9 mouse cellular contexts compared by ENCODE assay signal in the genomic region with DNA sequence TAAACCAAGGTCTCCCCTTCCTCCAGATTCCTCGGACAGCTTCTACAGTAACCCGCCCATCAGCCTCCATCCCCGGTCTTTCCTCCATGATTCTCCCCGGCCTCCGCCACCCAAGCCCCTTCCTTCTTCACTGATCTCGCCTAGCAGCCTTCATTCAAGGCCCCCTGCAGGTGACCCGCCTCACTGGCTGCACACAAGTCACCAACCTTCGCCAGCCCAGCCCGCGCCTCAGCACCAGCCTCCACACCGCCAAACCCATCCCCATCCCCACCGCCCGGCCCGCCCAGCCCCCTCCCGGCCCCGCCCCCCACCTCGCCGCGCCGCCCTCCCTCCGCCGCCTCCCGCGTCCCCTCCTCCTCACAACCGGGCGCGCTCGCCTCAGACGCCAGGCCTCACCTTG. TPM values are rescaled to one million over a fixed set of nuclear protein-coding genes. Genes with fewer than 3 reads are reported as not detected.
DNase-seq lines count a peak whose midpoint lies in the region; ATAC-seq and TF ChIP-seq lines count a peak whose summit lies in the region.
"Had no signal": no experiment of that assay in that cellular context is flagged by ENCODE, and none has a peak within 500 bp of the region (broad histone marks: within the 10 kb centered on the region; RNA-seq: fewer than 3 reads in every experiment).

No protein-coding gene starts in this region.

- H3K4me2 ChIP-seq in embryonic facial prominence, embryonic 15.5 days (replicated peaks) = peak overlapping the region; percentile 82
- H3K4me2 ChIP-seq in intestine, postnatal 0 days (replicated peaks; ENCODE audit: low read depth) = peak overlapping the region; percentile 68
- H3K4me2 ChIP-seq in lung, embryonic 15.5 days = peak overlapping the region; percentile 85

- peak overlapping the region; percentile 71 for H3K9ac ChIP-seq in embryonic facial prominence, embryonic 15.5 days
- H3K9ac ChIP-seq in intestine, postnatal 0 days (ENCODE audit: low read depth, low read length) = peak overlapping the region; percentile 78
- H3K9ac ChIP-seq in lung, embryonic 15.5 days = peak overlapping the region; percentile 64

- no peak overlapping the region for H3K27ac ChIP-seq in bone marrow macrophage, adult 2 months (ENCODE audit: insufficient read depth, low read depth, low read length)
- H3K27ac ChIP-seq in embryonic facial prominence, embryonic 15.5 days (replicated peaks) = peak overlapping the region; percentile 86
- H3K27ac ChIP-seq in intestine, postnatal 0 days (ENCODE audit: low read depth, low read length) = peak overlapping the region; percentile 86
- H3K27ac ChIP-seq in lung, embryonic 15.5 days = peak overlapping the region; percentile 77

- peak; percentile 24 for DNase-seq in ovary, postnatal 10 days (ENCODE audit: low spot score)
- no peak for DNase-seq in ovary, postnatal 36 days (ENCODE audit: low spot score)
- DNase-seq in retina, embryonic 14.5 days (ENCODE audit: low spot score) = peak; percentile 81
- DNase-seq in adrenal gland, adult 8-10 months = no peak

- peak overlapping the region; percentile 87 for H3K4me3 ChIP-seq in bone marrow macrophage, adult 2 months (ENCODE audit: insufficient read depth, low read length)
- H3K4me3 ChIP-seq in embryonic facial prominence, embryonic 15.5 days (replicated peaks) = peak overlapping the region; percentile 76
- peak overlapping the region; percentile 79 for H3K4me3 ChIP-seq in intestine, postnatal 0 days (ENCODE audit: low read depth, low read length)
- peak overlapping the region; percentile 57 for H3K4me3 ChIP-seq in lung, embryonic 15.5 days

- under 1% methylated on average over 17 of the region's 29 CpGs for WGBS in embryonic facial prominence, embryonic 15.5 days
- 2% methylated on average over 28 of the region's 29 CpGs for WGBS in intestine, postnatal 0 days
- 0% methylated on average over 22 of the region's 29 CpGs for WGBS in lung, embryonic 15.5 days

- H3K36me3 ChIP-seq in embryonic facial prominence, embryonic 15.5 days = peaks cover 23% of the 10 kb centered on the region
- peaks cover 9% of the 10 kb centered on the region for H3K36me3 ChIP-seq in intestine, postnatal 0 days (ENCODE audit: control insufficient read depth, insufficient read depth)
- H3K36me3 ChIP-seq in lung, embryonic 15.5 days = peaks cover 22% of the 10 kb centered on the region; the same call in 1 of the 2 replicates

- TF ChIP-seq POLR2A in bone marrow macrophage, adult 2 months (IDR thresholded peaks at IDR 0.05; ENCODE audit: borderline replicate concordance, low read depth, low read length) = no peak

- TF ChIP-seq CTCF in bone marrow macrophage, adult 2 months (IDR thresholded peaks at IDR 0.05; ENCODE audit: low read depth, low read length) = no peak
- peak; percentile 54 for TF ChIP-seq CTCF in intestine, postnatal 0 days (IDR thresholded peaks at IDR 0.05; ENCODE audit: low read depth)

- H3K9me3 ChIP-seq in embryonic facial prominence, embryonic 15.5 days (replicated peaks) = no peaks in the 10 kb centered on the region
- no peaks in the 10 kb centered on the region for H3K9me3 ChIP-seq in intestine, postnatal 0 days (ENCODE audit: control insufficient read depth)
- H3K9me3 ChIP-seq in lung, embryonic 15.5 days = no peaks in the 10 kb centered on the region

- peaks cover 17% of the 10 kb centered on the region for H3K4me1 ChIP-seq in bone marrow macrophage, adult 2 months (ENCODE audit: control insufficient read depth, insufficient read depth, low read length)
- H3K4me1 ChIP-seq in embryonic facial prominence, embryonic 15.5 days = peaks cover 31% of the 10 kb centered on the region
- peaks cover 11% of the 10 kb centered on the region; the same call in 1 of the 2 replicates for H3K4me1 ChIP-seq in intestine, postnatal 0 days (replicated peaks; ENCODE audit: control insufficient read depth, insufficient read depth, low read length)
- H3K4me1 ChIP-seq in lung, embryonic 15.5 days = peaks cover 19% of the 10 kb centered on the region

- ATAC-seq in embryonic facial prominence, embryonic 15.5 days (ENCODE audit: insufficient number of reproducible peaks, low FRiP score, low TSS enrichment, low read depth) = peak; percentile 80
- ATAC-seq in intestine, postnatal 0 days = peak; percentile 44
- peak; percentile 77 for ATAC-seq in lung, embryonic 15.5 days (ENCODE audit: borderline replicate concordance, extremely low read depth, low FRiP score, low TSS enrichment)

- H3K27me3 ChIP-seq in embryonic facial prominence, embryonic 15.5 days = no peaks in the 10 kb centered on the region
- H3K27me3 ChIP-seq in intestine, postnatal 0 days (replicated peaks; ENCODE audit: control insufficient read depth, insufficient read depth, low read length) = no peaks in the 10 kb centered on the region
- no peaks in the 10 kb centered on the region for H3K27me3 ChIP-seq in lung, embryonic 15.5 days

RNA-seq across cellular contexts. Expression of gene Dcaf15, which starts 0.3 kb away (rescaled TPM):
- polyA plus RNA-seq in bone marrow macrophage, adult 2 months (2012; ENCODE audit: insufficient read depth, insufficient read length, missing spikeins) = 17.2 and 23.7 TPM in 2 replicates
- polyA plus RNA-seq in embryonic facial prominence, embryonic 15.5 days (2015; fragmentation: Nextera tagmentation; extraction: Ambion mirVana) = 8.0 and 9.4 TPM in 2 replicates
- 8.6 and 10.4 TPM in 2 replicates for polyA plus RNA-seq in intestine, postnatal 0 days (2015; fragmentation: Nextera tagmentation; extraction: Ambion mirVana)
- 9.3 and 9.5 TPM in 2 replicates for polyA plus RNA-seq in lung, embryonic 15.5 days (2015; fragmentation: Nextera tagmentation; extraction: Ambion mirVana)
- total RNA-seq in adrenal gland, adult 8-10 months (2022) = 10 to 100 TPM; 18.3 to 27.1 (median 23.8) TPM

RNA-seq across cellular contexts. Expression of gene Podnl1, which starts 21.6 kb away (rescaled TPM):
- 0.39 and 0.74 TPM in 2 replicates for polyA plus RNA-seq in bone marrow macrophage, adult 2 months (2012; ENCODE audit: insufficient read depth, insufficient read length, missing spikeins)
- 2.8 and 3.5 TPM in 2 replicates for polyA plus RNA-seq in embryonic facial prominence, embryonic 15.5 days (2015; fragmentation: Nextera tagmentation; extraction: Ambion mirVana)
- polyA plus RNA-seq in intestine, postnatal 0 days (2015; fragmentation: Nextera tagmentation; extraction: Ambion mirVana) = 0.29 and 0.46 TPM in 2 replicates
- polyA plus RNA-seq in lung, embryonic 15.5 days (2015; fragmentation: Nextera tagmentation; extraction: Ambion mirVana) = 0.16 and 0.36 TPM in 2 replicates
- total RNA-seq in adrenal gland, adult 8-10 months (2022) = under 1 TPM; 0.10 to 0.86 (median 0.34) TPM
- total RNA-seq: left cerebral cortex, adult 18-20 months had no signal

RNA-seq across cellular contexts. Expression of gene Rfx1, which starts 37.6 kb away (rescaled TPM):
- polyA plus RNA-seq in bone marrow macrophage, adult 2 months (2012; ENCODE audit: insufficient read depth, insufficient read length, missing spikeins) = 17.2 TPM in 2 replicates
- polyA plus RNA-seq in embryonic facial prominence, embryonic 15.5 days (2015; fragmentation: Nextera tagmentation; extraction: Ambion mirVana) = 9.8 and 10.2 TPM in 2 replicates
- 3.1 and 3.3 TPM in 2 replicates for polyA plus RNA-seq in intestine, postnatal 0 days (2015; fragmentation: Nextera tagmentation; extraction: Ambion mirVana)
- polyA plus RNA-seq in lung, embryonic 15.5 days (2015; fragmentation: Nextera tagmentation; extraction: Ambion mirVana) = 9.0 and 10.6 TPM in 2 replicates
- total RNA-seq in adrenal gland, adult 8-10 months (2022) = 10 to 100 TPM; 16.8 to 25.2 (median 20.5) TPM

RNA-seq across cellular contexts. Expression of gene Gm10643, which starts 39.3 kb away (rescaled TPM):
- 0.58 and 1.0 TPM in 2 replicates for polyA plus RNA-seq in bone marrow macrophage, adult 2 months (2012; ENCODE audit: insufficient read depth, insufficient read length, missing spikeins)
- polyA plus RNA-seq in embryonic facial prominence, embryonic 15.5 days (2015; fragmentation: Nextera tagmentation; extraction: Ambion mirVana) = 1.6 and 1.7 TPM in 2 replicates
- polyA plus RNA-seq in intestine, postnatal 0 days (2015; fragmentation: Nextera tagmentation; extraction: Ambion mirVana) = 1.0 and 1.1 TPM in 2 replicates
- 1.3 TPM in 2 replicates for polyA plus RNA-seq in lung, embryonic 15.5 days (2015; fragmentation: Nextera tagmentation; extraction: Ambion mirVana)
- total RNA-seq in adrenal gland, adult 8-10 months (2022) = 1 to 10 TPM; 2.9 to 5.9 (median 4.2) TPM

RNA-seq across cellular contexts. Expression of gene Cc2d1a, which starts 43.5 kb away (rescaled TPM):
- 23.6 and 28.8 TPM in 2 replicates for polyA plus RNA-seq in bone marrow macrophage, adult 2 months (2012; ENCODE audit: insufficient read depth, insufficient read length, missing spikeins)
- 31.8 and 32.8 TPM in 2 replicates for polyA plus RNA-seq in embryonic facial prominence, embryonic 15.5 days (2015; fragmentation: Nextera tagmentation; extraction: Ambion mirVana)
- 16.2 and 16.9 TPM in 2 replicates for polyA plus RNA-seq in intestine, postnatal 0 days (2015; fragmentation: Nextera tagmentation; extraction: Ambion mirVana)
- polyA plus RNA-seq in lung, embryonic 15.5 days (2015; fragmentation: Nextera tagmentation; extraction: Ambion mirVana) = 23.1 and 23.4 TPM in 2 replicates
- total RNA-seq in adrenal gland, adult 8-10 months (2022) = 10 to 100 TPM; 33.9 to 51.2 (median 40.3) TPM

Comparison
In these comparisons a context has a peak if more than half of its experiments do, and no peak if none do; other contexts are left out.
1. DNase-seq: peak in ovary, postnatal 10 days (single experiment) and retina, embryonic 14.5 days (single experiment); none in ovary, postnatal 36 days (single experiment) and adrenal gland, adult 8-10 months (single experiment).
2. Peak in every context shown above with its lines, with median percentiles within 50 percentile points of each other: H3K4me3 ChIP-seq, ATAC-seq, H3K4me2 ChIP-seq and H3K9ac ChIP-seq.